Mouse (Mus musculus): Measurements from ENCODE around the gene Mdm2. TPM values are rescaled to one million over a fixed set of nuclear protein-coding genes. Genes with fewer than 3 reads are reported as not detected.
"Not testable (repeated sequence)": the region's sequence is repeated elsewhere in the genome, so short reads cannot be mapped to it uniquely, and the experiment has no call there.

The Mdm2 gene
- polyA plus RNA-seq, 1 experiment from 2014 or later = 63.1 TPM

GRCm38 (mm10) chr10:117708856-117709255 lies 1.7 kb downstream of the Mdm2 start:
- Histone ChIP-seq H3K4me3 (ENCODE audit: low read depth, low read length) (no peak overlapping the region), H3K9me3 (ENCODE audit: control insufficient read depth, low read length) (no peaks in the 10 kb centered on the region), H3K27me3 (ENCODE audit: control insufficient read depth, insufficient read depth, low read length) (no peaks in the 10 kb centered on the region), H3K9ac (ENCODE audit: low read length) (no peak overlapping the region), H3K27ac (replicated peaks; ENCODE audit: low read depth, low read length) (no peak overlapping the region), H3K4me2 (ENCODE audit: low read depth, severe bottlenecking) (no peak overlapping the region), H3K4me1 (ENCODE audit: control insufficient read depth, insufficient read depth, low read length) (peaks cover 4% of the 10 kb centered on the region; the same call in 1 of the 2 replicates), H3K36me3 (ENCODE audit: control insufficient read depth, insufficient read depth, low read length) (peaks cover 18% of the 10 kb centered on the region)
- WGBS = 93% methylated on average over 9 of the region's 9 CpGs
- ATAC-seq (ENCODE audit: insufficient number of reproducible peaks, low FRiP score, low TSS enrichment, low read depth) (no peak), DNase-seq (ENCODE audit: low spot score) (no peak)

- Histone ChIP-seq H3K9me3 (ENCODE audit: control insufficient read depth, low read length) (no peaks in the 10 kb centered on the region), H3K4me1 (ENCODE audit: control insufficient read depth, insufficient read depth, low read length) (peaks cover 4% of the 10 kb centered on the region; the same call in 1 of the 2 replicates), H3K27ac (replicated peaks; ENCODE audit: low read depth, low read length) (no peak overlapping the region), H3K36me3 (ENCODE audit: control insufficient read depth, insufficient read depth, low read length) (peaks cover 22% of the 10 kb centered on the region), H3K9ac (ENCODE audit: low read length) (no peak overlapping the region), H3K27me3 (ENCODE audit: control insufficient read depth, insufficient read depth, low read length) (no peaks in the 10 kb centered on the region), H3K4me2 (ENCODE audit: low read depth, severe bottlenecking) (no peak overlapping the region), H3K4me3 (ENCODE audit: low read depth, low read length) (no peak overlapping the region)
- WGBS = 98% methylated on average over 2 of the region's 2 CpGs
- DNase-seq (ENCODE audit: low spot score) (no peak), ATAC-seq (ENCODE audit: insufficient number of reproducible peaks, low FRiP score, low TSS enrichment, low read depth) (no peak)
These were observed 2.2 kb downstream of the Mdm2 start for GRCm38 (mm10) chr10:117708376-117708775.

GRCm38 (mm10) chr10:117707114-117707838 lies 3.3 kb downstream of the Mdm2 start:
- H3K9ac ChIP-seq (ENCODE audit: low read length) = no peak overlapping the region
- H3K9me3 ChIP-seq (ENCODE audit: control insufficient read depth, low read length) = no peaks in the 10 kb centered on the region
- H3K36me3 ChIP-seq (ENCODE audit: control insufficient read depth, insufficient read depth, low read length) = peaks cover 27% of the 10 kb centered on the region
- 90% methylated on average over 2 of the region's 2 CpGs for WGBS
- no peak overlapping the region for H3K4me3 ChIP-seq (ENCODE audit: low read depth, low read length)
- H3K4me2 ChIP-seq (ENCODE audit: low read depth, severe bottlenecking) = no peak overlapping the region
- no peak overlapping the region for H3K27ac ChIP-seq (replicated peaks; ENCODE audit: low read depth, low read length)
- H3K4me1 ChIP-seq (ENCODE audit: control insufficient read depth, insufficient read depth, low read length) = peaks cover 4% of the 10 kb centered on the region; the same call in 1 of the 2 replicates
- ATAC-seq (ENCODE audit: insufficient number of reproducible peaks, low FRiP score, low TSS enrichment, low read depth) (no peak), DNase-seq (ENCODE audit: low spot score) (no peak)
- no peaks in the 10 kb centered on the region for H3K27me3 ChIP-seq (ENCODE audit: control insufficient read depth, insufficient read depth, low read length)

GRCm38 (mm10) chr10:117706440-117706839 lies 4.1 kb downstream of the Mdm2 start:
- DNase-seq (ENCODE audit: low spot score) (no peak), ATAC-seq (ENCODE audit: insufficient number of reproducible peaks, low FRiP score, low TSS enrichment, low read depth) (no peak)
- Histone ChIP-seq H3K4me2 (ENCODE audit: low read depth, severe bottlenecking) (no peak overlapping the region), H3K27ac (replicated peaks; ENCODE audit: low read depth, low read length) (no peak overlapping the region), H3K36me3 (ENCODE audit: control insufficient read depth, insufficient read depth, low read length) (peaks cover 33% of the 10 kb centered on the region), H3K4me1 (ENCODE audit: control insufficient read depth, insufficient read depth, low read length) (peaks cover 4% of the 10 kb centered on the region; the same call in 1 of the 2 replicates), H3K27me3 (ENCODE audit: control insufficient read depth, insufficient read depth, low read length) (no peaks in the 10 kb centered on the region), H3K4me3 (ENCODE audit: low read depth, low read length) (no peak overlapping the region), H3K9ac (ENCODE audit: low read length) (no peak overlapping the region), H3K9me3 (ENCODE audit: control insufficient read depth, low read length) (no peaks in the 10 kb centered on the region)
- 90% methylated on average over 6 of the region's 6 CpGs for WGBS

GRCm38 (mm10) chr10:117705806-117706205 lies 4.8 kb downstream of the Mdm2 start:
- no peak for ATAC-seq (ENCODE audit: insufficient number of reproducible peaks, low FRiP score, low TSS enrichment, low read depth)

GRCm38 (mm10) chr10:117704964-117705335 lies 5.6 kb downstream of the Mdm2 start:
- H3K4me3 ChIP-seq (ENCODE audit: low read depth, low read length) = no peak overlapping the region
- ATAC-seq (ENCODE audit: insufficient number of reproducible peaks, low FRiP score, low TSS enrichment, low read depth) = no peak
- H3K27ac ChIP-seq (replicated peaks; ENCODE audit: low read depth, low read length) = no peak overlapping the region
- DNase-seq (ENCODE audit: low spot score) = no peak
- peaks cover 38% of the 10 kb centered on the region for H3K36me3 ChIP-seq (ENCODE audit: control insufficient read depth, insufficient read depth, low read length)
- no peaks in the 10 kb centered on the region for H3K27me3 ChIP-seq (ENCODE audit: control insufficient read depth, insufficient read depth, low read length)
- H3K4me1 ChIP-seq (ENCODE audit: control insufficient read depth, insufficient read depth, low read length) = peaks cover 4% of the 10 kb centered on the region; the same call in 1 of the 2 replicates
- 98% methylated on average over 6 of the region's 6 CpGs for WGBS
- no peak overlapping the region for H3K4me2 ChIP-seq (ENCODE audit: low read depth, severe bottlenecking)
- no peak overlapping the region for H3K9ac ChIP-seq (ENCODE audit: low read length)
- H3K9me3 ChIP-seq (ENCODE audit: control insufficient read depth, low read length) = no peaks in the 10 kb centered on the region

More at GRCm38 (mm10) chr10:117705806-117706205, 4.8 kb downstream of the Mdm2 start:
- Histone ChIP-seq H3K4me1 (ENCODE audit: control insufficient read depth, insufficient read depth, low read length) (peaks cover 4% of the 10 kb centered on the region; the same call in 1 of the 2 replicates), H3K27ac (replicated peaks; ENCODE audit: low read depth, low read length) (no peak overlapping the region), H3K4me3 (ENCODE audit: low read depth, low read length) (no peak overlapping the region), H3K36me3 (ENCODE audit: control insufficient read depth, insufficient read depth, low read length) (peaks cover 33% of the 10 kb centered on the region), H3K9me3 (ENCODE audit: control insufficient read depth, low read length) (no peaks in the 10 kb centered on the region), H3K27me3 (ENCODE audit: control insufficient read depth, insufficient read depth, low read length) (no peaks in the 10 kb centered on the region), H3K9ac (ENCODE audit: low read length) (no peak overlapping the region), H3K4me2 (ENCODE audit: low read depth, severe bottlenecking) (no peak overlapping the region)
- DNase-seq (ENCODE audit: low spot score) = no peak

- not testable (repeated sequence) for ATAC-seq (ENCODE audit: insufficient number of reproducible peaks, low FRiP score, low TSS enrichment, low read depth); H3K4me3 ChIP-seq (ENCODE audit: low read depth, low read length); DNase-seq (ENCODE audit: low spot score); H3K4me1 ChIP-seq (ENCODE audit: control insufficient read depth, insufficient read depth, low read length); H3K9ac ChIP-seq (ENCODE audit: low read length); H3K9me3 ChIP-seq (ENCODE audit: control insufficient read depth, low read length); H3K27me3 ChIP-seq (ENCODE audit: control insufficient read depth, insufficient read depth, low read length); H3K27ac ChIP-seq (replicated peaks; ENCODE audit: low read depth, low read length); H3K4me2 ChIP-seq (ENCODE audit: low read depth, severe bottlenecking)
- H3K36me3 ChIP-seq (ENCODE audit: control insufficient read depth, insufficient read depth, low read length) = peaks cover 43% of the 10 kb centered on the region
- 95% methylated on average over 6 of the region's 6 CpGs for WGBS
These were observed 6.1 kb downstream of the Mdm2 start for GRCm38 (mm10) chr10:117704314-117704963.

GRCm38 (mm10) chr10:117703506-117703905 lies 7.1 kb downstream of the Mdm2 start:
- DNase-seq (ENCODE audit: low spot score) = no peak
- Histone ChIP-seq H3K27ac (replicated peaks; ENCODE audit: low read depth, low read length) (no peak overlapping the region), H3K4me2 (ENCODE audit: low read depth, severe bottlenecking) (no peak overlapping the region), H3K9me3 (ENCODE audit: control insufficient read depth, low read length) (no peaks in the 10 kb centered on the region), H3K4me3 (ENCODE audit: low read depth, low read length) (no peak overlapping the region), H3K36me3 (ENCODE audit: control insufficient read depth, insufficient read depth, low read length) (peaks cover 47% of the 10 kb centered on the region), H3K9ac (ENCODE audit: low read length) (no peak overlapping the region), H3K4me1 (ENCODE audit: control insufficient read depth, insufficient read depth, low read length) (no peaks in the 10 kb centered on the region), H3K27me3 (ENCODE audit: control insufficient read depth, insufficient read depth, low read length) (no peaks in the 10 kb centered on the region)
- ATAC-seq (ENCODE audit: insufficient number of reproducible peaks, low FRiP score, low TSS enrichment, low read depth) = no peak
- 94% methylated on average over 3 of the region's 3 CpGs for WGBS
